Mouse (Mus musculus) hindbrain, embryonic 16.5 days (tissue): ENCODE data around the gene Gm28372. TPM values are rescaled to one million over a fixed set of nuclear protein-coding genes. Genes with fewer than 3 reads are reported as not detected.

Experiments used
- ATAC-seq: fragments of 200-750 bp; cut with Nextera tagmentation; 2 replicates; pipeline ENCODE4 v1.8.0; 2017; ENCODE audit warnings: moderate TSS enrichment, moderate library complexity
- H3K27ac ChIP-seq: fragments of 300-500 bp; sonication (generic); 2 replicates; pipeline ENCODE4 v1.5.1; 2014; ENCODE audit warnings: low read depth, mild to moderate bottlenecking, control low read depth, low read length, moderate library complexity
- H3K27me3 ChIP-seq: fragments of 300-500 bp; sonication (generic); replicated peaks from 2 replicates; pipeline ENCODE4 v1.6.1; 2014; ENCODE audit warnings: low read length; ENCODE audit not compliant: control insufficient read depth, insufficient read depth
- H3K36me3 ChIP-seq: fragments of 300-500 bp; sonication (generic); 2 replicates; pipeline ENCODE4 v1.6.1; 2014; ENCODE audit warnings: mild to moderate bottlenecking, low read length, moderate library complexity, mixed read lengths; ENCODE audit not compliant: control insufficient read depth, insufficient read depth
- H3K4me1 ChIP-seq: fragments of 300-500 bp; sonication (generic); 2 replicates; pipeline ENCODE4 v1.6.1; 2014; ENCODE audit warnings: low read depth, low read length; ENCODE audit not compliant: control insufficient read depth, insufficient read depth
- H3K4me2 ChIP-seq: fragments of 300-500 bp; sonication (generic); 2 replicates; pipeline ENCODE4 v1.6.1; 2014; ENCODE audit warnings: mild to moderate bottlenecking, low read length, control low read depth, moderate library complexity
- H3K4me3 ChIP-seq: fragments of 300-500 bp; sonication (generic); 2 replicates; pipeline ENCODE4 v1.5.1; 2014; ENCODE audit warnings: mild to moderate bottlenecking, low read length, control low read depth, moderate library complexity
- H3K9ac ChIP-seq: fragments of 300-500 bp; sonication (generic); 2 replicates; pipeline ENCODE4 v1.6.1; 2014; ENCODE audit warnings: low read depth, mild to moderate bottlenecking, control low read depth, low read length, moderate library complexity
- H3K9me3 ChIP-seq: fragments of 300-500 bp; sonication (generic); 2 replicates; pipeline ENCODE4 v1.6.1; 2014; ENCODE audit warnings: mild to moderate bottlenecking, low read length, moderate library complexity; ENCODE audit not compliant: control insufficient read depth
- WGBS: fragments of 180-500 bp; shearing (Covaris S2); extraction: QIAGEN DNeasy Blood & Tissue Kit; methylation state at CpG from one replicate; pipeline ENCODE4 v1.1.7; 2014; 5-methylcytosine and 5-hydroxymethylcytosine counted together
- polyA plus RNA-seq: library from polyadenylated mRNA; unstranded; fragments of >200 nt; fragmentation: Nextera tagmentation; extraction: Ambion mirVana; gene quantifications from 2 replicates; pipeline ENCODE4 v1.2.1, GENCODE M21; 2015

The Gm28372 gene
- polyA plus RNA-seq, 1 experiment from 2014 or later, result not detected

GRCm38 (mm10) chr2:130401891-130402290 is 3.1 kb upstream of the Gm28372 start:
- Histone ChIP-seq H3K36me3 (no peaks in the 10 kb centered on the region), H3K27ac (no peak overlapping the region), H3K27me3 (peaks cover 8% of the 10 kb centered on the region), H3K4me2 (no peak overlapping the region), H3K9ac (no peak overlapping the region), H3K4me3 (no peak overlapping the region), H3K4me1 (peaks cover 11% of the 10 kb centered on the region), H3K9me3 (no peaks in the 10 kb centered on the region)
- 81% methylated on average over 4 of the region's 4 CpGs for WGBS
- ATAC-seq, result no peak

DNA sequence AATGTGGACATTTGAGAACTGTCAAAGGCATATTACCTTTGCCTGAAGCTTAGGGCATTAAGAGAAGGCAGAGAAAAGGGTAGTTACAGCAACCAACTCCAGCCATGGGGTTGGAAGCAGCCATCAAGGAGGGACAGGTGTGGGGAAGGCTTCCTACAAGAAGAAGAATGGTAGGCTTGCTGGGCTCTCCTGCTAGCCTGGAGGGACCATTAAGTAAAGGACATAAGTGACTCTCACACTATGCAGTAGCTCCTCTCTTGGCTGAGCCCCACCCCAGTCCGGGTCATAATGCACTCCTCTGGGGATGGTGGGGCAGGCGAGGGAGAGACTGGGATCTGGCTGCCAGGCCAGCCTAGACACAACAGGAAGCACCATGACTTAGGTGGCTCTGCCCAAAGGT is 1.1 kb downstream of the Gm28372 start, which contains the start of gene Tmem239:
Gene Tmem239 (plus strand): TSS at position 301 of the 400 bp plus-strand sequence.
- H3K4me3 ChIP-seq, result no peak within 1 kb of the TSS

DNA sequence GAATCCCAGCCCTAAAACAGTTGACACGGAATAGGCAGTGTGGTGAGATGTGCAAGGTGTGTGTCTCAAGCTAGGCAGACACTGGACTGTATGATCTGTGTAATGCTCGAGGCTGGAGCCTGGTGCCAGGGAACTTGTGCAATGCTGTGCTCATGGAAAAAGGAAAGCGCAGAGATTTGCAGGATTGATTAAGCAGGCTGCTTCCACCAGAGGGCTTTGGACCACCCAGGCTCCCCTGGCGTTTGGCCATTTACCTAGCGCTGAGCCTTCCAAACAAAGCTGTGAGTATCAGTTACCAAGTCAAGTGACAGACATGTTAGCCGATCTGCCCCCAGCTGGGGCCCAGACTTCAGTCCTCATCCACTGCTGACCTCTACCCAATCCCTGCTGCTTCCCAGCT is 3.2 kb downstream of the Gm28372 start:
- no peak overlapping the region for H3K4me3 ChIP-seq
- H3K4me2 ChIP-seq, result no peak overlapping the region
- no peak overlapping the region for H3K9ac ChIP-seq
- H3K27me3 ChIP-seq, result no peaks in the 10 kb centered on the region
- 20% methylated on average over 6 of the region's 6 CpGs for WGBS
- H3K27ac ChIP-seq, result no peak overlapping the region
- no peaks in the 10 kb centered on the region for H3K9me3 ChIP-seq
- no peaks in the 10 kb centered on the region for H3K4me1 ChIP-seq
- no peaks in the 10 kb centered on the region for H3K36me3 ChIP-seq
- no peak for ATAC-seq

More for the DNA sequence above, 1.1 kb downstream of the Gm28372 start, which contains the start of gene Tmem239:
- Histone ChIP-seq H3K9me3 (no peaks in the 10 kb centered on the region), H3K36me3 (no peaks in the 10 kb centered on the region), H3K4me2 (no peak within 1 kb of the TSS), H3K27me3 (no peaks in the 10 kb centered on the region), H3K9ac (no peak within 1 kb of the TSS), H3K4me1 (no peaks in the 10 kb centered on the region), H3K27ac (no peak within 1 kb of the TSS)
- no peak for ATAC-seq
- 86% methylated on average over 2 of the region's 2 CpGs for WGBS

DNA sequence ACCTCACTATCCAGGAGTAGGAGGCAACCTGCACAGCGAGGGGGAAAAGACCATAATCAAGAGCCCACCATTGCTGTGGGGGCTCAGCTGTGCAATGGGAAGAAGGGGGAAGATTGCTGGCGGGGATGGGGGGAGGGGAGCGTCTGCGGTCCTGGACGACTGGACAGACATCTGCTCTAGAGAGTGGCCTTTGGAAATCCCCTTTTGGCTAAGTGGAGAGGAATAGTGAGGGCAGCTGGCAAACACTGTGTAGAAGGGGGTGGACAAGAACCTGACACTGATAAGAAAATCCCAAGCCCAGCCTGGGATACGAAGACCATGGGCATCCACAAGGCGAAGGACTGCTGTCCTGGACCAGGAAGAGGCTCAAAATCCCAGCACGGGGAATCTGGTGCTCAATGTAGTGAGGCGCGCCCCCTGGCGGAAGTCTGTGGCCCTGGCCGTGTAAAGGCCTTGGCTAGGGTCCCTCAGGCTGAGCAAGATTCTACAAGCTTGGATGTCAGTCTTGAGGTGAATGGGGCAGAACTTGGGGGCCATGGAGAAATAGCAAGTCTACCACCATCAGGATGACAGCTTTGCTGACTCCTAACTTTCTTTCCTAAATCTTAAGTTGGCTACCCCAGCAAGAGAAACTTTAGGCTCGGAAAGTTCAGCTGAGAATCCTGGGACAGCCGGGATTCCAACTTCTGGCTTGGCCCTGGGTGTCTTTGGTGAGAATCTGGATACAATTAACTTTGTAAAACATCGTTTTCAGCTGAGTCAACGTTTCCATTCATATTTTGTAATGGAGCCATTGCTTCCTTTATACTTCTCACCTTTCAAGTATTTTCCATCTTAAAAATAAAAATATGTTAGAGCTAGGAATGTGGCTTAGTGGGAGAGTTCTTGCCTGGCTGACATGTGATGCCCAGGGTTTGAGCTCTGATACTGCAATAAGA is 6.8 kb downstream of the Gm28372 start:
- no peaks in the 10 kb centered on the region for H3K4me1 ChIP-seq
- H3K27ac ChIP-seq, result no peak overlapping the region
- H3K27me3 ChIP-seq, result no peaks in the 10 kb centered on the region
- H3K4me2 ChIP-seq, result no peak overlapping the region
- H3K36me3 ChIP-seq, result no peaks in the 10 kb centered on the region
- no peak overlapping the region for H3K9ac ChIP-seq
- H3K9me3 ChIP-seq, result no peaks in the 10 kb centered on the region
- peak; percentile 74 for ATAC-seq
- H3K4me3 ChIP-seq, result no peak overlapping the region
- 43% methylated on average over 16 of the region's 16 CpGs for WGBS

DNA sequence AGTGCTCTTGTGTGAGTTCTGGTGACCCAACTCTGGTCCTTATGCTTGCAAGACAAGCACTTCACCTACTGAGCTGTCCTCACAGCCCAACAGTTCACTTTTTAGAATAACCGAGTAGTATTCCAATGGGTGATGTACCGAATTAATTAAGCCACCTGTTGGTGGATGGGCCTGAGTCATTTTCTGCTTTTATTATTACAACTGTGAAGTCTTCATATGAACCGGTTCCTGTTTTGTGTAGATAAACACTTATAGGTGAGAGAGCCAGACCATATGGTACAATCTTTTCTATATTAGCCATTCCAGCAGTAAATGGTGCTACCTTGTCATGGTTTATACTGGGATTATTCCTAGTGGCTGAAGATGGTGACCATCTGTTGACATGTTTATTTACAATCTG is 7.7 kb downstream of the Gm28372 start:
- no peaks in the 10 kb centered on the region for H3K9me3 ChIP-seq
- H3K27ac ChIP-seq, result no peak overlapping the region
- no peaks in the 10 kb centered on the region for H3K36me3 ChIP-seq
- WGBS, result 81% methylated on average over 3 of the region's 3 CpGs
- H3K4me1 ChIP-seq, result no peaks in the 10 kb centered on the region
- no peak overlapping the region for H3K4me2 ChIP-seq
- ATAC-seq, result no peak
- H3K4me3 ChIP-seq, result no peak overlapping the region
- no peaks in the 10 kb centered on the region for H3K27me3 ChIP-seq
- H3K9ac ChIP-seq, result no peak overlapping the region

DNA sequence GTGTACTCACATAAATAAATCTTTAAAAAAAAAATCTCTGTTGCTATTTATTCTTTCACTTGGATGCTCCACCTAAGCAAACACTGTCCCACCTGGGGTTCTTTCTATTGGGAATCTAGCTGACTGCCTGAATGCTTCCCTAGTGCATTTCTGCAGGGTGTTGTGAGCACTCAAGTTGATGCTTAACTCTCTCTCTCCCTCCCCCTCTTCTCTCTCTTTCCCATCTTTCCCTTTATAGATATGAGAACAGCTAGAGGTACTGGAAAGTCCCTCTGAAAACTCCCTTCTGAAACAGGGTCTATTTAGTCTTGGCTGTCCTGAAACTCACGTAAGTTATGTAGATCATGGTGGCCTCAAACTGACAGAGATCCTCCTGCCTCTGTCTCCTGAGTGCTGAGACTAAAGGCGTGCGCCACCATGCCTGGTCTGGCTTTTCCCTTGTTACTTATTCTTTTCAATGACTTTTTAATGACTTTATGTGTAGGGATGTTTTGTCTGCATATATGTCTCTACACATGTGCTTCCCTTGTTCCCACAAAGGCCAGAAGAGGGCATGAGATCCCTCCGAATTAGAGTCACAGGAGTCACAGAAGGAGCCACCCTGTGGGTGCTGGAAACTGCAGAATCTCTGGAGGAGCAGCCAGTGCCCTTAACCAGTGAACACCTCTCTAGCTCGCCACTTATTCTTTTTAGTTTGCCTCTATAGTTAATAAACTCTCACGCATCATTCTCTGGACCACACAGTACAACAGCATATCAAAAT is 9.2 kb downstream of the Gm28372 start:
- no peak for ATAC-seq
- Histone ChIP-seq H3K9me3 (no peaks in the 10 kb centered on the region), H3K4me1 (no peaks in the 10 kb centered on the region), H3K4me3 (no peak overlapping the region), H3K9ac (no peak overlapping the region), H3K27ac (no peak overlapping the region), H3K27me3 (no peaks in the 10 kb centered on the region), H3K4me2 (no peak overlapping the region), H3K36me3 (0 out of 2 replicates have a peak, but pooled peaks cover 6% of the 10 kb centered on the region)
- WGBS, result 71% methylated on average over 6 of the region's 6 CpGs

DNA sequence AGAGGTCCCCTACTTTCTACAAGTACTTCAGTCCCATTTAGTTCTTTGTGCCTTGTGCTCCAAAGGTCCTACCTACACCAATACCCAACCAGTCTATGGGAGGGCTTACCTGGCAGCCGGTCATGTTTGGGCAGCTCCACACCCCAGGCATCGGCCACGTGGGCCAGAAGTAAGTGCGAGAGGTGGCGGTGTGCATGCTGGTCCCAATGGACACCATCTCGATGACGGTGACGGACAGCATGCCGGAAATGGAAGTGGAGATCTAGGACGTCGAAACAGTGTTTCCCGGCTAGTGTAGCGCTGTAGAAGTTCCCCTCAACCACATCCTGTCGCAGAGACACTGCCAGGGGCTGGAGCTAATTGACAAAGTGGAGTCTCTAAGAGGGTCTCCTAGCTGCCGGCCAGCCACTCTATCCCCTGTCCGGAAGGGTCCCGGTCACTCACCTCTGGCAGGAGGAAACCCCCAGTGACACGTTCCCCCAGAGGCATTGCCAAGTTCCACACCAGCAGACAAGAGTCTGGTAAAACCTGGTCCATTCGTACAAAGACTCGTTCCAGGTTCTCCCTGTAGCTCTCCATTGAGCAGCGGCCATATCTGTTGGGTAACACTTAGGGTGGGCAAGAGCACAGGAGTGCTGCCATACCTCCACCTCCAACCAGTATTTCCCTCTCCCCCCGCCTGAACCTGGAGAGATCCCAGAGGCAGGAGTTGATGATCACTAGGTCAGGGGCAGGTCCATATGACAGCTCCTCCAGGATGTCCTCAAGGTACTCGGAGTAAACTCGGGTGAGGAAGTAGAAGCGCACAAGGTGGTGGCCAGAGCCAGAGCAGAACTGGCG is 17.0 kb downstream of the Gm28372 start:
- Histone ChIP-seq H3K9ac (no peak overlapping the region), H3K36me3 (0 out of 2 replicates have a peak, but pooled peaks cover 6% of the 10 kb centered on the region), H3K4me2 (no peak overlapping the region), H3K27ac (no peak overlapping the region), H3K4me3 (no peak overlapping the region), H3K9me3 (no peaks in the 10 kb centered on the region), H3K27me3 (no peaks in the 10 kb centered on the region), H3K4me1 (peaks cover 26% of the 10 kb centered on the region)
- no peak for ATAC-seq
- WGBS, result 97% methylated on average over 26 of the region's 26 CpGs

- 13% methylated on average over 48 of the region's 49 CpGs for WGBS
- no peaks in the 10 kb centered on the region for H3K27me3 ChIP-seq
- H3K36me3 ChIP-seq, result 0 out of 2 replicates have a peak, but pooled peaks cover 5% of the 10 kb centered on the region
- ATAC-seq, result peak; percentile 83
- H3K4me2 ChIP-seq, result peak overlapping the region; percentile 84
- H3K9ac ChIP-seq, result peak overlapping the region; percentile 85
- peak overlapping the region; percentile 90 for H3K4me3 ChIP-seq
- H3K27ac ChIP-seq, result peak overlapping the region; percentile 97
- H3K4me1 ChIP-seq, result peaks cover 26% of the 10 kb centered on the region
- no peaks in the 10 kb centered on the region for H3K9me3 ChIP-seq
Observed at GRCm38 (mm10) chr2:130423397-130424125, 18.5 kb downstream of the Gm28372 start.
